Mouse (Mus musculus) right cerebral cortex, postnatal 10 days (tissue): ENCODE measurements around the gene Birc5.
"Not testable (repeated sequence)": the region's sequence is repeated elsewhere in the genome, so short reads cannot be mapped to it uniquely, and the experiment has no call there.

ENCODE experiments used
- DNase-seq, 2 experiments: peaks; one replicate each; pipeline ENCODE4 v3.0.0; 2021; ENCODE audit warnings: low spot score in 2 of 2

Gene Birc5

GRCm38 (mm10) chr11:117826916-117827315 lies 22.1 kb upstream of the Birc5 start:
- no peak for DNase-seq

GRCm38 (mm10) chr11:117827386-117827785 lies 21.7 kb upstream of the Birc5 start:
- DNase-seq = no peak

GRCm38 (mm10) chr11:117828149-117828887 lies 20.7 kb upstream of the Birc5 start:
- no peak for DNase-seq

GRCm38 (mm10) chr11:117828888-117829604 lies 20.0 kb upstream of the Birc5 start:
- DNase-seq = peak in 1 of 2 experiments; percentile 67

GRCm38 (mm10) chr11:117829671-117830215 lies 19.3 kb upstream of the Birc5 start:
- DNase-seq = no peak

GRCm38 (mm10) chr11:117830401-117830800 lies 18.6 kb upstream of the Birc5 start:
- no peak for DNase-seq

GRCm38 (mm10) chr11:117832086-117832969 lies 16.7 kb upstream of the Birc5 start:
- peak; percentile 79 to 80 for DNase-seq

GRCm38 (mm10) chr11:117833509-117833908 lies 15.5 kb upstream of the Birc5 start:
- not testable (repeated sequence) for DNase-seq

- no peak for DNase-seq
These were observed 15.0 kb upstream of the Birc5 start for GRCm38 (mm10) chr11:117834086-117834485.

- DNase-seq = peak; percentile 59 to 70
These were observed 12.7 kb upstream of the Birc5 start for GRCm38 (mm10) chr11:117836306-117836705.

GRCm38 (mm10) chr11:117838572-117838971 lies 10.5 kb upstream of the Birc5 start:
- no peak for DNase-seq

GRCm38 (mm10) chr11:117839021-117839420 lies 10.0 kb upstream of the Birc5 start:
- DNase-seq = no peak

- no peak for DNase-seq
These were observed 8.1 kb upstream of the Birc5 start for GRCm38 (mm10) chr11:117840910-117841309.

- no peak for DNase-seq
These were observed 5.6 kb upstream of the Birc5 start for GRCm38 (mm10) chr11:117843434-117843833.

- no peak for DNase-seq
These were observed 4.1 kb upstream of the Birc5 start for GRCm38 (mm10) chr11:117844997-117845396.

- DNase-seq = no peak
These were observed 3.4 kb upstream of the Birc5 start for GRCm38 (mm10) chr11:117845651-117846050.

- no peak for DNase-seq
These were observed 2.4 kb upstream of the Birc5 start for GRCm38 (mm10) chr11:117846640-117847039.

GRCm38 (mm10) chr11:117847593-117848215 lies 1.3 kb upstream of the Birc5 start:
- DNase-seq = no peak

- peak; percentile 53 to 78 for DNase-seq
These were observed 623 bp upstream of the Birc5 start for GRCm38 (mm10) chr11:117848271-117848984.

GRCm38 (mm10) chr11:117852875-117853274 lies 3.8 kb downstream of the Birc5 start:
- no peak for DNase-seq

- DNase-seq = no peak
These were observed 5.2 kb downstream of the Birc5 start for GRCm38 (mm10) chr11:117854241-117854640.
